Mouse (Mus musculus) gonadal fat pad, adult 2 months (tissue): ENCODE data around the gene Cubn. TPM values are rescaled to one million over a fixed set of nuclear protein-coding genes. Genes with fewer than 3 reads are reported as not detected.

Source experiments
- DNase-seq: peaks from one replicate; pipeline ENCODE4 v3.0.0-alpha.2; 2012; ENCODE audit warnings: low read depth
- polyA plus RNA-seq: library from polyadenylated mRNA; depleted of rRNA; stranded (reverse); fragments of >200 nt; gene quantifications from 2 replicates; pipeline ENCODE4 v1.2.3, GENCODE M21; 2012; rRNA removed

Cubn gene
- polyA plus RNA-seq, 1 experiment: 0.07 TPM

GRCm38 (mm10) chr2:13237140-13237901 lies 254.3 kb downstream of the Cubn start:
- no peak for DNase-seq

GRCm38 (mm10) chr2:13235696-13236095 lies 255.9 kb downstream of the Cubn start:
- DNase-seq: no peak

GRCm38 (mm10) chr2:13234796-13235195 lies 256.8 kb downstream of the Cubn start:
- no peak for DNase-seq

GRCm38 (mm10) chr2:13233902-13234301 lies 257.7 kb downstream of the Cubn start:
- no peak for DNase-seq

GRCm38 (mm10) chr2:13233254-13233835 lies 258.3 kb downstream of the Cubn start:
- DNase-seq: no peak

GRCm38 (mm10) chr2:13232305-13232704 lies 259.3 kb downstream of the Cubn start:
- DNase-seq: no peak

GRCm38 (mm10) chr2:13229686-13230085 lies 261.9 kb downstream of the Cubn start:
- peak; percentile 45 for DNase-seq

Other genes with a start within 250 kb of the Cubn start
- gene Rsu1, start 220.4 kb downstream of the Cubn start, polyA plus RNA-seq: 150 and 157 TPM in 2 replicates
- 1.8 and 2.8 TPM in 2 replicates for gene Trdmt1, start 52.9 kb upstream of the Cubn start, polyA plus RNA-seq
- gene Vim, start 82.1 kb upstream of the Cubn start, polyA plus RNA-seq: 1,363 and 2,305 TPM in 2 replicates